Mouse (Mus musculus) brain, adult 2 months (tissue): Measurements from ENCODE around the gene Oxa1l.
A peak's percentile ranks its signal among the peaks of the same experiment; 100 is the strongest.

ENCODE experiments used
- DNase-seq: peaks from one replicate; pipeline ENCODE4 v3.0.0; 2011; ENCODE audit warnings: low read depth, low spot score

Gene Oxa1l

GRCm38 (mm10) chr14:54370595-54370994 lies 10.0 kb downstream of the Oxa1l start:
- no peak for DNase-seq

- no peak for DNase-seq
Observed at GRCm38 (mm10) chr14:54371460-54371859, 10.8 kb downstream of the Oxa1l start.

- DNase-seq: no peak
Observed at GRCm38 (mm10) chr14:54372923-54373322, 12.3 kb downstream of the Oxa1l start.

GRCm38 (mm10) chr14:54375916-54376315 lies 15.3 kb downstream of the Oxa1l start:
- DNase-seq: peak; percentile 23

GRCm38 (mm10) chr14:54377166-54377565 lies 16.5 kb downstream of the Oxa1l start:
- no peak for DNase-seq

- no peak for DNase-seq
Observed at GRCm38 (mm10) chr14:54379571-54379970, 18.9 kb downstream of the Oxa1l start.

- no peak for DNase-seq
Observed at GRCm38 (mm10) chr14:54380616-54381015, 20.0 kb downstream of the Oxa1l start.

GRCm38 (mm10) chr14:54381816-54382215 lies 21.2 kb downstream of the Oxa1l start:
- no peak for DNase-seq

- no peak for DNase-seq
Observed at GRCm38 (mm10) chr14:54382641-54383040, 22.0 kb downstream of the Oxa1l start.

GRCm38 (mm10) chr14:54383355-54383771 lies 22.7 kb downstream of the Oxa1l start:
- DNase-seq: peak; percentile 35

- no peak for DNase-seq
Observed at GRCm38 (mm10) chr14:54384396-54384795, 23.8 kb downstream of the Oxa1l start.

- DNase-seq: no peak
Observed at GRCm38 (mm10) chr14:54385968-54386618, 25.5 kb downstream of the Oxa1l start.

GRCm38 (mm10) chr14:54387546-54387945 lies 26.9 kb downstream of the Oxa1l start:
- DNase-seq: no peak

GRCm38 (mm10) chr14:54390843-54391242 lies 30.2 kb downstream of the Oxa1l start:
- DNase-seq: no peak

- no peak for DNase-seq
Observed at GRCm38 (mm10) chr14:54393794-54394193, 33.2 kb downstream of the Oxa1l start.

- no peak for DNase-seq
Observed at GRCm38 (mm10) chr14:54394309-54394708, 33.7 kb downstream of the Oxa1l start.

GRCm38 (mm10) chr14:54396685-54397084 lies 36.1 kb downstream of the Oxa1l start:
- no peak for DNase-seq

- DNase-seq: no peak
Observed at GRCm38 (mm10) chr14:54397872-54398527, 37.4 kb downstream of the Oxa1l start.

- DNase-seq: no peak
Observed at GRCm38 (mm10) chr14:54398528-54398916, 37.9 kb downstream of the Oxa1l start.

GRCm38 (mm10) chr14:54398921-54399382 lies 38.3 kb downstream of the Oxa1l start:
- no peak for DNase-seq

GRCm38 (mm10) chr14:54401723-54402122 lies 41.1 kb downstream of the Oxa1l start:
- no peak for DNase-seq

GRCm38 (mm10) chr14:54408336-54409056 lies 47.9 kb downstream of the Oxa1l start:
- DNase-seq: no peak
